Mouse (Mus musculus): Measurements from ENCODE around the gene Cops7b. TPM values are rescaled to one million over a fixed set of nuclear protein-coding genes. Genes with fewer than 3 reads are reported as not detected.
A peak's percentile ranks its signal among the peaks of the same experiment; 100 is the strongest.

Cops7b gene
- polyA plus RNA-seq, 1 experiment from 2014 or later, result 36.0 TPM

- H3K27me3 ChIP-seq, result no peaks in the 10 kb centered on the region
Measured at GRCm38 (mm10) chr1:86568409-86568808, 14.3 kb upstream of the Cops7b start.

GRCm38 (mm10) chr1:86569292-86569860 lies 13.3 kb upstream of the Cops7b start:
- WGBS, result 80% methylated on average over 2 of the region's 2 CpGs
- ATAC-seq (ENCODE audit: insufficient number of reproducible peaks, low FRiP score, low TSS enrichment, low read depth), result no peak

More at GRCm38 (mm10) chr1:86568409-86568808, 14.3 kb upstream of the Cops7b start:
- H3K4me3 ChIP-seq, result no peak overlapping the region
- H3K36me3 ChIP-seq, result peaks cover 16% of the 10 kb centered on the region
- WGBS, result 76% methylated on average over 2 of the region's 2 CpGs
- no peak overlapping the region for H3K9ac ChIP-seq
- no peak overlapping the region for H3K4me2 ChIP-seq
- no peaks in the 10 kb centered on the region for H3K4me1 ChIP-seq
- H3K9me3 ChIP-seq, result no peaks in the 10 kb centered on the region
- H3K27ac ChIP-seq, result no peak overlapping the region
- no peak for ATAC-seq (ENCODE audit: insufficient number of reproducible peaks, low FRiP score, low TSS enrichment, low read depth)

GRCm38 (mm10) chr1:86571381-86571780 lies 11.3 kb upstream of the Cops7b start:
- Histone ChIP-seq H3K36me3 (0 out of 2 replicates have a peak, but pooled peaks cover 4% of the 10 kb centered on the region), H3K9ac (no peak overlapping the region), H3K4me3 (no peak overlapping the region), H3K4me1 (no peaks in the 10 kb centered on the region), H3K27me3 (no peaks in the 10 kb centered on the region), H3K4me2 (no peak overlapping the region), H3K27ac (no peak overlapping the region), H3K9me3 (no peaks in the 10 kb centered on the region)
- ATAC-seq (ENCODE audit: insufficient number of reproducible peaks, low FRiP score, low TSS enrichment, low read depth), result no peak
- WGBS, result 91% methylated on average over 2 of the region's 2 CpGs

More at GRCm38 (mm10) chr1:86569292-86569860, 13.3 kb upstream of the Cops7b start:
- Histone ChIP-seq H3K4me1 (no peaks in the 10 kb centered on the region), H3K9me3 (no peaks in the 10 kb centered on the region), H3K4me2 (no peak overlapping the region), H3K27me3 (no peaks in the 10 kb centered on the region), H3K4me3 (no peak overlapping the region), H3K36me3 (0 out of 2 replicates have a peak, but pooled peaks cover 8% of the 10 kb centered on the region), H3K27ac (no peak overlapping the region), H3K9ac (no peak overlapping the region)

GRCm38 (mm10) chr1:86571941-86572340 lies 10.8 kb upstream of the Cops7b start:
- H3K9ac ChIP-seq, result no peak overlapping the region
- H3K4me1 ChIP-seq, result no peaks in the 10 kb centered on the region
- 0 out of 2 replicates have a peak, but pooled peaks cover 4% of the 10 kb centered on the region for H3K36me3 ChIP-seq
- no peak overlapping the region for H3K4me2 ChIP-seq
- H3K27me3 ChIP-seq, result no peaks in the 10 kb centered on the region
- no peak for ATAC-seq (ENCODE audit: insufficient number of reproducible peaks, low FRiP score, low TSS enrichment, low read depth)
- whole genome bisulfite sequencing, result 77% methylated on average over 4 of the region's 4 CpGs
- H3K27ac ChIP-seq, result no peak overlapping the region
- no peaks in the 10 kb centered on the region for H3K9me3 ChIP-seq
- H3K4me3 ChIP-seq, result no peak overlapping the region

- Histone ChIP-seq H3K4me2 (no peak overlapping the region), H3K4me3 (no peak overlapping the region), H3K36me3 (no peaks in the 10 kb centered on the region; the same call in 1 of the 2 replicates), H3K27ac (no peak overlapping the region), H3K27me3 (no peaks in the 10 kb centered on the region), H3K9me3 (no peaks in the 10 kb centered on the region), H3K4me1 (peaks cover 15% of the 10 kb centered on the region), H3K9ac (no peak overlapping the region)
- WGBS, result 86% methylated on average over 6 of the region's 6 CpGs
- no peak for ATAC-seq (ENCODE audit: insufficient number of reproducible peaks, low FRiP score, low TSS enrichment, low read depth)
Measured at GRCm38 (mm10) chr1:86580426-86580825, 2.3 kb upstream of the Cops7b start.

- H3K9me3 ChIP-seq, result no peaks in the 10 kb centered on the region
- H3K4me2 ChIP-seq, result peak overlapping the region; percentile 77
- H3K9ac ChIP-seq, result peak overlapping the region; percentile 89
- peak; percentile 73 for ATAC-seq (ENCODE audit: insufficient number of reproducible peaks, low FRiP score, low TSS enrichment, low read depth)
- peaks cover 19% of the 10 kb centered on the region for H3K4me1 ChIP-seq
- peak overlapping the region; percentile 83 for H3K27ac ChIP-seq
- WGBS, result under 1% methylated on average over 36 of the region's 38 CpGs
- no peaks in the 10 kb centered on the region; the same call in 1 of the 2 replicates for H3K36me3 ChIP-seq
- peak overlapping the region; percentile 97 for H3K4me3 ChIP-seq
- H3K27me3 ChIP-seq, result no peaks in the 10 kb centered on the region
Measured at GRCm38 (mm10) chr1:86581692-86582450, 833 bp upstream of the Cops7b start.

GRCm38 (mm10) chr1:86583709-86584108 lies 1.0 kb downstream of the Cops7b start:
- Histone ChIP-seq H3K9ac (no peak overlapping the region), H3K4me2 (peak overlapping the region; percentile 77; the same call in 1 of the 2 replicates), H3K27me3 (no peaks in the 10 kb centered on the region), H3K4me1 (peaks cover 23% of the 10 kb centered on the region), H3K9me3 (no peaks in the 10 kb centered on the region), H3K36me3 (0 out of 2 replicates have a peak, but pooled peaks cover under 1% of the 10 kb centered on the region), H3K27ac (no peak overlapping the region), H3K4me3 (no peak overlapping the region; the same call in 1 of the 2 replicates)
- ATAC-seq (ENCODE audit: insufficient number of reproducible peaks, low FRiP score, low TSS enrichment, low read depth), result no peak
- WGBS, result 70% methylated on average over 2 of the region's 2 CpGs

- H3K4me2 ChIP-seq, result peak overlapping the region; percentile 76
- peaks cover 28% of the 10 kb centered on the region for H3K36me3 ChIP-seq
- ATAC-seq (ENCODE audit: insufficient number of reproducible peaks, low FRiP score, low TSS enrichment, low read depth), result no peak
- WGBS, result 1% methylated on average over 26 of the region's 26 CpGs
- H3K27me3 ChIP-seq, result no peaks in the 10 kb centered on the region
- no peaks in the 10 kb centered on the region for H3K9me3 ChIP-seq
- H3K9ac ChIP-seq, result peak overlapping the region; percentile 80
- H3K4me1 ChIP-seq, result peaks cover 10% of the 10 kb centered on the region
- peak overlapping the region; percentile 54; the same call in 1 of the 2 replicates for H3K27ac ChIP-seq
- H3K4me3 ChIP-seq, result peak overlapping the region; percentile 97
Measured at GRCm38 (mm10) chr1:86586992-86587391, 4.3 kb downstream of the Cops7b start.

GRCm38 (mm10) chr1:86594539-86594938 lies 11.8 kb downstream of the Cops7b start:
- Histone ChIP-seq H3K36me3 (peaks cover 64% of the 10 kb centered on the region), H3K9ac (no peak overlapping the region), H3K4me2 (no peak overlapping the region), H3K4me1 (0 out of 2 replicates have a peak, but pooled peaks cover 3% of the 10 kb centered on the region), H3K27ac (no peak overlapping the region), H3K9me3 (no peaks in the 10 kb centered on the region), H3K4me3 (no peak overlapping the region), H3K27me3 (no peaks in the 10 kb centered on the region)
- ATAC-seq (ENCODE audit: insufficient number of reproducible peaks, low FRiP score, low TSS enrichment, low read depth), result no peak
- WGBS, result 95% methylated on average over 7 of the region's 7 CpGs

GRCm38 (mm10) chr1:86595315-86595714 lies 12.6 kb downstream of the Cops7b start:
- Histone ChIP-seq H3K27me3 (no peaks in the 10 kb centered on the region), H3K4me3 (no peak overlapping the region), H3K4me1 (0 out of 2 replicates have a peak, but pooled peaks cover 3% of the 10 kb centered on the region), H3K36me3 (peaks cover 62% of the 10 kb centered on the region), H3K27ac (no peak overlapping the region), H3K9me3 (no peaks in the 10 kb centered on the region), H3K4me2 (no peak overlapping the region), H3K9ac (no peak overlapping the region)
- ATAC-seq (ENCODE audit: insufficient number of reproducible peaks, low FRiP score, low TSS enrichment, low read depth), result no peak
- 89% methylated on average over 6 of the region's 6 CpGs for WGBS

GRCm38 (mm10) chr1:86596512-86596911 lies 13.8 kb downstream of the Cops7b start:
- H3K4me1 ChIP-seq, result 0 out of 2 replicates have a peak, but pooled peaks cover 3% of the 10 kb centered on the region
- no peak overlapping the region for H3K27ac ChIP-seq
- no peak for ATAC-seq (ENCODE audit: insufficient number of reproducible peaks, low FRiP score, low TSS enrichment, low read depth)
- no peak overlapping the region for H3K4me3 ChIP-seq
- no peaks in the 10 kb centered on the region for H3K9me3 ChIP-seq
- H3K4me2 ChIP-seq, result no peak overlapping the region
- no peaks in the 10 kb centered on the region for H3K27me3 ChIP-seq
- 91% methylated on average over 6 of the region's 6 CpGs for WGBS
- no peak overlapping the region for H3K9ac ChIP-seq
- H3K36me3 ChIP-seq, result peaks cover 65% of the 10 kb centered on the region

- Histone ChIP-seq H3K9me3 (no peaks in the 10 kb centered on the region), H3K4me3 (no peak overlapping the region), H3K27me3 (no peaks in the 10 kb centered on the region), H3K4me1 (0 out of 2 replicates have a peak, but pooled peaks cover 3% of the 10 kb centered on the region), H3K4me2 (no peak overlapping the region), H3K36me3 (peaks cover 70% of the 10 kb centered on the region), H3K27ac (0 out of 2 replicates have a peak overlapping the region, but pooled peaks have one; percentile 43), H3K9ac (no peak overlapping the region)
- 58% methylated on average over 3 of the region's 3 CpGs for WGBS
- ATAC-seq (ENCODE audit: insufficient number of reproducible peaks, low FRiP score, low TSS enrichment, low read depth), result no peak
Measured at GRCm38 (mm10) chr1:86598516-86598915, 15.8 kb downstream of the Cops7b start.
